Mouse (Mus musculus) G1E (cell line): Measurements from ENCODE around the gene Hbq1a. TPM values are rescaled to one million over a fixed set of nuclear protein-coding genes. Genes with fewer than 3 reads are reported as not detected.

Source experiments
- ATAC-seq: 2 replicates; pipeline ENCODE4 v1.8.0; 2016; ENCODE audit warnings: mild to moderate bottlenecking; ENCODE audit not compliant: insufficient number of reproducible peaks, poor library complexity, low FRiP score, severe bottlenecking; ENCODE audit errors: extremely low read depth
- DNase-seq: peaks from one replicate; pipeline ENCODE4 v3.0.0; 2012; ENCODE audit warnings: low spot score
- H3K27me3 ChIP-seq: 2 replicates; pipeline ENCODE4 v1.6.1; 2012; ENCODE audit warnings: mild to moderate bottlenecking, low read length, inconsistent platforms; ENCODE audit not compliant: insufficient read depth
- H3K36me3 ChIP-seq: replicated peaks from 2 replicates; pipeline ENCODE3; 2012; ENCODE audit warnings: mild to moderate bottlenecking, inconsistent platforms
- H3K4me1 ChIP-seq: 2 replicates; pipeline ENCODE4 v1.6.1; 2012; ENCODE audit warnings: low read depth, low read length, inconsistent platforms, mixed read lengths; ENCODE audit not compliant: insufficient read depth
- H3K4me3 ChIP-seq: 2 replicates; pipeline ENCODE4 v1.5.1; 2012; ENCODE audit warnings: low read depth, mild to moderate bottlenecking, inconsistent platforms, low read length, moderate library complexity, mixed read lengths
- H3K9me3 ChIP-seq: replicated peaks from 2 replicates; pipeline ENCODE4 v1.6.1; 2012; ENCODE audit warnings: inconsistent platforms
- CTCF ChIP-seq: IDR thresholded peaks from 2 replicates; pipeline ENCODE4 v1.5.1; 2012; ENCODE audit warnings: low read depth, low read length, inconsistent platforms, mixed read lengths
- GATA1 ChIP-seq: IDR thresholded peaks from 2 replicates; pipeline ENCODE4 v1.6.1; 2012; ENCODE audit warnings: borderline replicate concordance, low read length, inconsistent platforms, mixed read lengths
- GATA2 ChIP-seq: IDR thresholded peaks from 2 replicates; pipeline ENCODE4 v1.6.1; 2012; ENCODE audit warnings: low read depth, low read length, inconsistent platforms, borderline replicate concordance
- POLR2AphosphoS5 ChIP-seq: IDR thresholded peaks from 2 replicates; pipeline ENCODE4 v1.6.1; 2012; ENCODE audit warnings: low read depth, low read length, inconsistent platforms; ENCODE audit not compliant: insufficient replicate concordance
- TAL1 ChIP-seq: conservative IDR thresholded peaks from 2 replicates; pipeline ENCODE4 v1.6.1; 2012; ENCODE audit warnings: low read depth, low read length, inconsistent platforms, mixed read lengths
- polyA plus RNA-seq: library from polyadenylated mRNA; stranded (reverse); fragments of >175 nt; gene quantifications from 2 replicates; pipeline ENCODE4 v1.2.3, GENCODE M21; 2012
- total RNA-seq, 2 experiments: library from RNA; stranded (forward) in 1 of 2; stranded (reverse) in 1 of 2; fragments of 200-1000 nt in 1 of 2; fragments of >200 nt in 1 of 2; fragmentation: Nextera tagmentation in 1 of 2; gene quantifications; 2 replicates each; pipeline ENCODE4 v1.2.3; 2014 to 2017

The Hbq1a gene
- total and polyA plus RNA-seq, 3 experiments: not detected

DNA sequence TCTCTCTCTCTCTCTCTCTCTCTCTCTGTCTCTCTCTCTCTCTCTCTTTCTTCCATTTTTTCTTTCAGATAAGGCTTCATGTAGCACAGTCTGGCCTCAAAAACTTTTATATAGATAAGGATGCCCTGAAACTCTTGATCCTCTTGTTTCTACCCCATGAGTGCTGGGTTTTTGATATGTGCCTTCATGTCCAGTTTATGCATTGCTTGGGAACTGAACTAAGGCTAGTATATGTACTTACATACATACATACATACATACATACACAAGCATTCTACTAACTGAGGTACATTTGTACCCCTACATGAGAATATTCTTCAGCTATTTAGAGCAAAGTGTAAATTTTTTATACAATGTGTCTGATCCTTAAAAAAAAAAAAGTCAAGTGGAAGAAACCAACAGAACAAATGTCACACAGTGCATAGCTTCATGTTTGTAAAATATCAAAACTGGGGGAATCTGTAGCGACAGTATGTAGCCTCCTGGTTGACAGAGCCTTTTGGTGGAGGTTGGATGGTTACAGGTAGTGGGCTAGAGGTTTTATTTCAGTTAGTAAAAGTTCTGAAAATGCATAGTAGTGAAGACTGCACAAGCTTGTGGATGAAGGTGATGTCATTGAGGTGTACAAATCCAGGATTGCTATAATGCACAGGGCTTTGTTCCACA lies 1.9 kb upstream of the Hbq1a start:
- H3K27me3 ChIP-seq: peaks cover 17% of the 10 kb centered on the region
- H3K4me1 ChIP-seq: peaks cover 39% of the 10 kb centered on the region
- H3K4me3 ChIP-seq: no peak overlapping the region; the same call in 1 of the 2 replicates
- peaks cover 3% of the 10 kb centered on the region for H3K36me3 ChIP-seq
- no peaks in the 10 kb centered on the region for H3K9me3 ChIP-seq
- TF ChIP-seq POLR2AphosphoS5: no peak
- TF ChIP-seq CTCF: no peak
- no peak for TF ChIP-seq TAL1
- no peak for TF ChIP-seq GATA2
- TF ChIP-seq GATA1: no peak
- ATAC-seq: no peak
- DNase-seq: no peak

DNA sequence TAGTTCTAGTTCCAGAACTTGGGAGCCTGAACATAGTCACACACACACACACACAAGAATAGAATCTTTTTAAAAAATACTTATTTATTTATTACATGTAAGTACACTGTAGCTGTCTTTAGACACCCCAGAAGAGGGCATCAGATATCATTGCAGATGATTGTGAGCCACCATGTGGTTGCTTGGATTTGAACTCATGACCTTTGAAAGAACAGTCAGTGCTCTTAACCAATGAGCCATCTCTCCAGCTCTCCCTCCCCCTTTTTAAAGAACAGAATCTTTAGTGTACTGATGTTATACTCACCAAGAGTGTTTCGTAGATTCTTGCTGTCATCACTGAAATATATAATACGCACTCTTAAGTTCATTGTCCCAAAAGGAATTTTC lies 1.3 kb upstream of the Hbq1a start:
- TF ChIP-seq POLR2AphosphoS5 (no peak), GATA1 (no peak), CTCF (no peak), TAL1 (no peak), GATA2 (no peak)
- DNase-seq: no peak

DNA sequence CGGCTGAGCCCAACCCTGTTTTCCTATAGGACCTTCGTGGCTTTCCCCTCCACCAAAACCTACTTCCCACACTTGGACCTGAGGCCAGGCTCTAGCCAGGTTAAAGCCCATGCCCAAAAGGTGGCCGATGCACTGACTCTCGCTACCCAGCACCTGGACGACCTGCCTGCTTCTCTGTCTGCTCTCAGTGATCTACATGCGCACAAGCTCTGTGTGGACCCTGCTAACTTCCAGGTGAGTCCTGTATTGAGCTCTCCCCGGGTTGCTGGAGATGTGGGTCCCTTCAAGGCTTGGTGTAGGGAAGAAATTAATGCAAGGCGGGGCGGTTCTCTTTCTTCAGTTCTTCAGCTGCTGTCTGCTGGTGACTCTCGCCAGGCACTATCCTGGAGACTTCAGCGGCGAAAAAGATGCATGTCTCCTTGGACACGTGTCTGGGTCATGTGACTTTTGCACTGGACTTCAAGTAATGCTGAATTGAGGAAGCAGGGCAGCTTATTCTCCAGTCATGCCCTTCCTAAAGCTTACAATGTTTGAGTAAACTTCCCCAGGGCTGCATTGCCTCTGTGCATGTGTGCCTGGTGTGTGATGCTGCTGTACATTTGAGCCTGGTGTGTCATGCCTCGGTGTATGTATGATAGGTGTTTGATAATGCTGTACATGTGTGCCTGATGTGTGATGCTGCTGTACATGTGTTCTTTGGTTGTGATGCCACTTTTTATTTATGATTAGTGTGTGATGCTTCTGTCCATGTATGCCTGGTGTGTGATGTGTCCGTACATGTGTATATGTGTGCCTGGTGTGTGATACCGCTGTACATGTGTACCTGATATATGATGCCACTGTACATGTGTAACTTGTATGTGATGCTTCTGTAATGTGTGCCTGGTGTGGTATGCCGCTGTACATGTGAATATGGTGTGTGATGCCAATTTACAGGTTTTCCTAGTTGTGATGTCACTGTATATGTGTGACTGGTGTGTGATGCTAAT lies 704 bp downstream of the Hbq1a start:
- TF ChIP-seq CTCF (no peak), POLR2AphosphoS5 (no peak), GATA2 (no peak)
- H3K36me3 ChIP-seq: no peaks in the 10 kb centered on the region
- H3K9me3 ChIP-seq: no peaks in the 10 kb centered on the region
- ATAC-seq (no peak), DNase-seq (no peak)
- H3K27me3 ChIP-seq: peaks cover 33% of the 10 kb centered on the region
- no peak overlapping the region for H3K4me3 ChIP-seq
- peaks cover 17% of the 10 kb centered on the region for H3K4me1 ChIP-seq

More for the DNA sequence above, 1.3 kb upstream of the Hbq1a start:
- H3K27me3 ChIP-seq: peaks cover 21% of the 10 kb centered on the region
- no peak for ATAC-seq
- H3K36me3 ChIP-seq: peaks cover 3% of the 10 kb centered on the region
- peaks cover 38% of the 10 kb centered on the region for H3K4me1 ChIP-seq
- H3K4me3 ChIP-seq: no peak overlapping the region
- no peaks in the 10 kb centered on the region for H3K9me3 ChIP-seq

DNA sequence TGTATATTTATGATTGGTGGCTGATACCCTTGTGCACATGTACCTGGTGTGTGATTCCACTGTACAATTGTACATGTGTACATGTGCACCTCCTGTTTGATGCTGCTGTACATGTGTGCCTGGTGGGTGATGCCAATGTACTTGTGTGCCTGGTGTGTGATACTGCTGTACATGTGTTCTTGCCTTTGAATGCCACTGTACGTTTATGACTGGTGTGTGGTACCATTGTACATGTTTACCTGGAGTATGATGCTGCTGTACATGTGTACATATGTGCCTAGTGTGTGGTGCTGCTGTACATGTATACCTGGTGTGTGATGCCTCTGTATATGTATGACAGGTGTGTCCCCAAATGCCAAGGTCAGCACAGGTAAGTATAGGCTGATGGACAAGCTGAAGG lies 1.6 kb downstream of the Hbq1a start:
- no peak for ATAC-seq
- no peak overlapping the region for H3K4me3 ChIP-seq
- no peaks in the 10 kb centered on the region for H3K9me3 ChIP-seq
- no peaks in the 10 kb centered on the region for H3K36me3 ChIP-seq
- peaks cover 39% of the 10 kb centered on the region for H3K27me3 ChIP-seq
- peaks cover 15% of the 10 kb centered on the region for H3K4me1 ChIP-seq
- TF ChIP-seq CTCF: no peak
- TF ChIP-seq GATA1: no peak
- TF ChIP-seq POLR2AphosphoS5: no peak
- no peak for TF ChIP-seq TAL1
- TF ChIP-seq GATA2: no peak
- no peak for DNase-seq

DNA sequence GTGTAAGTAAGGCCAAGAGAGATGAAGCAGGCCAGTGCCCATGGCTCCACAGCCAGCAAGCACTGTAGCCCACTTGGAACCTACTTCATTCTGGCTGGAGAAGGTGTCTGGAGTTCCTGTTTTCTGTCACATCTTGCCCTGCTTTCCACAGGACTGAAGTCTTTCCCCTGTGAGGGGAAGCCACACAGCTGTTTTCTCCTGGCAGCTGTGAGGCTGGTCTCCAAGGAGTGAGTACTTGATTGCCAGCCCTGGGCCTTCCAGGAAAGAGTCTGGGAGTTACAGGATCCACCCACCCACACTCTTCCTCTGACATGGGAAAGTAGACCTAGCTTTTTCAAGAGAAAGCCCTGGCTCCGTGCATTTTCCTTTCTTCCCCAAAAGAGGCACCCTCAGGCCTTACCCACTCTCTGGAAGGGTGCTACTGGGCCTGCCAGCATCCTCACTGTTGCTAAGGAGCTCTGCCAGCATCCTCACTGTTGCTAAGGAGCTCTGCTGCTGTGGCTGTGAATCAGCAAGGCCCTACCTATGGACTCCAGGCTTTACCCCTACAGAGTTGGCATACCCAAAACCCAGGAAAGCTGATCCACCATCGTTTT lies 3.1 kb downstream of the Hbq1a start:
- H3K36me3 ChIP-seq: no peaks in the 10 kb centered on the region
- no peaks in the 10 kb centered on the region for H3K9me3 ChIP-seq
- TF ChIP-seq GATA2: no peak
- no peak for TF ChIP-seq POLR2AphosphoS5
- no peak for TF ChIP-seq GATA1
- TF ChIP-seq CTCF: no peak
- TF ChIP-seq TAL1: no peak
- H3K27me3 ChIP-seq: peaks cover 52% of the 10 kb centered on the region
- DNase-seq: no peak
- no peak overlapping the region for H3K4me3 ChIP-seq
- peaks cover 12% of the 10 kb centered on the region for H3K4me1 ChIP-seq
- no peak for ATAC-seq

DNA sequence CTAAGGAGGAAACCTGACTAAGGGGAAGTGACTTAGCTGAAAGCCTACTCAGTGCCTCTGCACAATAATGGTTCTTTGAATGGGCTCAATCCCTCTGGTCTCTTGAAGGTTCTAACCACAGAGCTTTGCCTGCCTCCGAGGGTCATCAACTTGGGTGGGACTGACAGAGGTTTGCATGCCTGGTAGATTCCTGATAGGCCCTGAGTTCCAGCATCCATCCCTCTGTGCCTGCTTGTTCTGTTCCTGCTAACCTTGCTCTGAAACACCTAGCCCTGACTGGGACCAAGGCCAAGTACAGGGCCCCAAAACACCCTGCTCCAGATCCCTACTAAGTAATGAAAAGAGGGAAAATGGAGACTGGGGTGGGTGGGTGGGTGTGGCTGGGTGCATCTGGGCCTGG lies 3.6 kb downstream of the Hbq1a start:
- H3K9me3 ChIP-seq: no peaks in the 10 kb centered on the region
- H3K4me1 ChIP-seq: peaks cover 12% of the 10 kb centered on the region
- no peak for TF ChIP-seq CTCF
- no peak for TF ChIP-seq GATA1
- TF ChIP-seq GATA2: no peak
- TF ChIP-seq TAL1: no peak
- TF ChIP-seq POLR2AphosphoS5: no peak
- no peaks in the 10 kb centered on the region for H3K36me3 ChIP-seq
- H3K4me3 ChIP-seq: no peak overlapping the region
- H3K27me3 ChIP-seq: peaks cover 56% of the 10 kb centered on the region
- ATAC-seq (no peak), DNase-seq (no peak)
